Mouse (Mus musculus) liver, embryonic 14.5 days (tissue): ENCODE data around the gene Gpx3.

Experiments
- CTCF ChIP-seq: IDR thresholded peaks from 2 replicates; pipeline ENCODE4 v1.5.1; 2016; ENCODE audit warnings: antibody characterized with exemption, low read depth, control low read depth
- EP300 ChIP-seq: IDR thresholded peaks from 2 replicates; pipeline ENCODE4 v1.6.1; 2016; ENCODE audit warnings: antibody characterized with exemption, low read depth

- no peak for TF ChIP-seq CTCF
- no peak for TF ChIP-seq EP300
These were observed 4.2 kb downstream of the Gpx3 start for GRCm38 (mm10) chr11:54906466-54906865.
